Mouse (Mus musculus) neutrophil, adult 83 days (primary cell): ENCODE results near the gene Sh2d5. TPM values are rescaled to one million over a fixed set of nuclear protein-coding genes. Genes with fewer than 3 reads are reported as not detected.

Source experiments
- total RNA-seq, 2 experiments: library from RNA; stranded (reverse); gene quantifications; one replicate each; pipeline ENCODE4 v1.2.4; 2023

The Sh2d5 gene
- 1 to 10 TPM; 3.0 TPM for total RNA-seq

GRCm38 (mm10) chr4:138250088-138250960, at the start of gene Sh2d5, which contains the start of gene Kif17:
Gene Sh2d5 (plus strand): TSS chr4:138250403.
Gene Kif17 (plus strand): TSS chr4:138250435.

GRCm38 (mm10) chr4:138216200-138216890, 33.9 kb upstream of the Sh2d5 start, which contains the start of gene Hp1bp3:
Gene Hp1bp3 (plus strand): TSS chr4:138216296.

GRCm38 (mm10) chr4:138304340-138305104, 54.3 kb downstream of the Sh2d5 start, which contains the start of gene Ddost:
Gene Ddost (plus strand): TSS chr4:138304730.

Other genes with a start within 250 kb of the Sh2d5 start
- 100 to 1,000 TPM; 114 to 115 TPM for gene Hp1bp3, start 34.1 kb upstream of the Sh2d5 start, total RNA-seq
- 1 to 10 TPM; 1.4 to 1.7 TPM for gene Kif17, start within 50 bp of the Sh2d5 start, total RNA-seq
- 10 to 100 TPM; 82.9 to 85.4 TPM for gene Ddost, start 54.3 kb downstream of the Sh2d5 start, total RNA-seq
- 10 to 100 TPM; 32.1 to 34.2 TPM for gene Pink1, start 75.9 kb downstream of the Sh2d5 start, total RNA-seq
- gene Cda, start 117.6 kb downstream of the Sh2d5 start, total RNA-seq = not detected
- gene Fam43b, start 146.1 kb downstream of the Sh2d5 start, total RNA-seq = not detected
- 10 to 100 TPM; 20.1 to 30.0 TPM for gene Mul1, start 184.3 kb downstream of the Sh2d5 start, total RNA-seq
- gene Camk2n1, start 203.9 kb downstream of the Sh2d5 start, total RNA-seq = under 1 TPM; 0.09 TPM